Mouse (Mus musculus): ENCODE data around the gene Lhx2. TPM values are rescaled to one million over a fixed set of nuclear protein-coding genes. Genes with fewer than 3 reads are reported as not detected.

The Lhx2 gene
- polyA plus RNA-seq, 1 experiment from 2014 or later = 37.1 TPM

DNA sequence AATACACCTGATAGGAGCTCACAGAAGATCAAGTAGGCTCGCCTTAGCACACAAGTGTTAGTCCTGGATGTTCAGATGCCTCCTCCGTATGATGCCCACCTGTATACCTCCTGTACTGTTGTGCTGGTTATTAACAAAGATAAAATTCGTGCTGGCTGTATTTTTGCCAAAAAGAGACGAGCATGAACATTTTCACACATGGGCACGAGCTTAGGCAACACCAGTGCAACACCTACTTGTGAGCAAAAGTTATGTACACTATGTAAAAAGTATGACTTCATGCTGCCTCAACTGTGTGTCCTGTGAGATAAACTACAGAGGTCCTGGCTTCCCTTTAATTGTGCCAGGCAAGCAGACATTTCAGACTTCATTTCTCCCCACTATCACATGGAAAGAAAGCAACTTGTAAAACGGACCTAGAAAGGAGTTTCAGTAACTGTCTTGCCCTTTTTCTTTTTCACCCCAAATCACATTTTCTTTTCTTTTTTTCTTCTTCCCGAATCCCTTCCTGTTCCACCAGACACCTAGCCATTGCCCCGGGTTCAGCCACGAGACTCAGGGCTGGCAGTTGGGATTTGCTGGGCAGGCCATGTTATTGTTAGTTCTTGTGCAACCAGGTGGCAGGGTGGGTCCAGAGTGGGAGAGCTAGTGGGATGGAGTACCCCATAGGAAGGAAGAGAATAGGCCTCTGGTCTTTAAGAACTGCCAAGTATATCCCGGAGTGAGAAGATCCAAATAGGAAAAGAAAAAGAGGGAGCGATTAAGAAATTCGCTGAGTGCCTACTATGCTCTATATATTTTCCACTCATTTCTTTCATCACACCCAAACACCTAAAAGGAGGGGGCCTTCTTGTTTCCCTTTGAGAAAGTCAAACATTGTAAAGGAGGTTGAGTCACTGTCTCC is 10.6 kb downstream of the Lhx2 start:
- H3K4me2 ChIP-seq (ENCODE audit: low read length) = peak overlapping the region; percentile 77
- H3K4me1 ChIP-seq (ENCODE audit: control insufficient read depth, insufficient read depth, low read length) = peaks cover 21% of the 10 kb centered on the region
- H3K9me3 ChIP-seq (replicated peaks; ENCODE audit: control insufficient read depth, low read length, poor library complexity, severe bottlenecking) = no peaks in the 10 kb centered on the region
- H3K9ac ChIP-seq (ENCODE audit: low read depth, low read length) = peak overlapping the region; percentile 47; the same call in 1 of the 2 replicates
- no peaks in the 10 kb centered on the region for H3K36me3 ChIP-seq (ENCODE audit: control insufficient read depth, insufficient read depth, low read length)
- H3K4me3 ChIP-seq (ENCODE audit: low read depth, low read length) = no peak overlapping the region
- H3K27me3 ChIP-seq (ENCODE audit: control insufficient read depth, insufficient read depth, low read depth, low read length) = peaks cover 24% of the 10 kb centered on the region
- ATAC-seq = no peak
- H3K27ac ChIP-seq (ENCODE audit: low read length) = peak overlapping the region; percentile 90; the same call in 1 of the 2 replicates
- 10% methylated on average over 12 of the region's 12 CpGs for WGBS

DNA sequence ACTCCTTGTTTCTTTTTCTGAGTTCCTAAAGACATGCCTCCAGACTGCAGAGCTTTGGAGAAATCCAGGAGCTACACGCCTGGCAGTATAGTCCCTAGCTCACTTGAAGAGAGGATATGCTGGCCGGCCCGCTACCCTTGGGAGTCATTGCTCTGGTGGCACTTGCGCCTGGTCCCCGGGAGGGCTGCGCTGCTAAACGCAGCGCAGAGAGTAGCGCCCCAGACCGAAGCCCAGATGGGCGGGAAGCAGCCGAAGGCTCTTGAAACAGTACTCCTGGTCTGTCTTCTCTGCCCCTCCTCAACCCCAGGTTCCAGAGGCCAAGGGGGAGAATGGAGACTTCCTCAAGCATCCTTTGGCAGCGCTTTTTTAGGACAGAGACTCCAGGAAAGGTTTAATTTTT is 11.3 kb downstream of the Lhx2 start:
- ATAC-seq = peak; percentile 31
- H3K27ac ChIP-seq (ENCODE audit: low read length) = peak overlapping the region; percentile 90
- H3K4me3 ChIP-seq (ENCODE audit: low read depth, low read length) = peak overlapping the region; percentile 57
- WGBS = under 1% methylated on average over 13 of the region's 13 CpGs
- peak overlapping the region; percentile 47 for H3K9ac ChIP-seq (ENCODE audit: low read depth, low read length)
- H3K27me3 ChIP-seq (ENCODE audit: control insufficient read depth, insufficient read depth, low read depth, low read length) = peaks cover 17% of the 10 kb centered on the region
- peak overlapping the region; percentile 77 for H3K4me2 ChIP-seq (ENCODE audit: low read length)
- H3K36me3 ChIP-seq (ENCODE audit: control insufficient read depth, insufficient read depth, low read length) = no peaks in the 10 kb centered on the region
- H3K9me3 ChIP-seq (replicated peaks; ENCODE audit: control insufficient read depth, low read length, poor library complexity, severe bottlenecking) = no peaks in the 10 kb centered on the region
- peaks cover 16% of the 10 kb centered on the region for H3K4me1 ChIP-seq (ENCODE audit: control insufficient read depth, insufficient read depth, low read length)

DNA sequence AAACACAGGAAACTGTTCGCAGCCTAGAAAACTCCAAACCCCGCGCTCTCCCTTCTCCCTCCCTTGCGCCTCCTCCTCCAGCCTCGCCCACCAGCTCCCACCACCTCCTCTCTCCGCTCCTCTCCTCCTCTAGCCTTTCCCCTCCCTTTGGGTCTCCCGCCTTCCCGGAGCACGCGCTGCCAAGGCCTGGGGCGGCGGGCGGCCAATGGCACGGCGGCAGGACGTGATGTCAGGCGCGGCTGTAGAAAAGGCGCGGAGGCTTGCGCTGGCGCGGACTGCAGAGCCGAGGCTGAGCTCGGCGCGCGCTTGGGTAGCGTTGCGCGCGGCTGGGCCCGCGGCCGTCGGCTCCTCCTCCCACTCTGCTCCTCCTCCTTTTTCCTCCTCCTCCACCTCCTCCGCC is 11.7 kb downstream of the Lhx2 start:
- peak overlapping the region; percentile 77 for H3K4me2 ChIP-seq (ENCODE audit: low read length)
- H3K9ac ChIP-seq (ENCODE audit: low read depth, low read length) = peak overlapping the region; percentile 77
- peak; percentile 94 for ATAC-seq
- H3K27me3 ChIP-seq (ENCODE audit: control insufficient read depth, insufficient read depth, low read depth, low read length) = peaks cover 17% of the 10 kb centered on the region
- H3K36me3 ChIP-seq (ENCODE audit: control insufficient read depth, insufficient read depth, low read length) = no peaks in the 10 kb centered on the region
- no peaks in the 10 kb centered on the region for H3K9me3 ChIP-seq (replicated peaks; ENCODE audit: control insufficient read depth, low read length, poor library complexity, severe bottlenecking)
- peaks cover 15% of the 10 kb centered on the region for H3K4me1 ChIP-seq (ENCODE audit: control insufficient read depth, insufficient read depth, low read length)
- peak overlapping the region; percentile 57 for H3K4me3 ChIP-seq (ENCODE audit: low read depth, low read length)
- WGBS = 0% methylated on average over 36 of the region's 37 CpGs
- H3K27ac ChIP-seq (ENCODE audit: low read length) = peak overlapping the region; percentile 90

DNA sequence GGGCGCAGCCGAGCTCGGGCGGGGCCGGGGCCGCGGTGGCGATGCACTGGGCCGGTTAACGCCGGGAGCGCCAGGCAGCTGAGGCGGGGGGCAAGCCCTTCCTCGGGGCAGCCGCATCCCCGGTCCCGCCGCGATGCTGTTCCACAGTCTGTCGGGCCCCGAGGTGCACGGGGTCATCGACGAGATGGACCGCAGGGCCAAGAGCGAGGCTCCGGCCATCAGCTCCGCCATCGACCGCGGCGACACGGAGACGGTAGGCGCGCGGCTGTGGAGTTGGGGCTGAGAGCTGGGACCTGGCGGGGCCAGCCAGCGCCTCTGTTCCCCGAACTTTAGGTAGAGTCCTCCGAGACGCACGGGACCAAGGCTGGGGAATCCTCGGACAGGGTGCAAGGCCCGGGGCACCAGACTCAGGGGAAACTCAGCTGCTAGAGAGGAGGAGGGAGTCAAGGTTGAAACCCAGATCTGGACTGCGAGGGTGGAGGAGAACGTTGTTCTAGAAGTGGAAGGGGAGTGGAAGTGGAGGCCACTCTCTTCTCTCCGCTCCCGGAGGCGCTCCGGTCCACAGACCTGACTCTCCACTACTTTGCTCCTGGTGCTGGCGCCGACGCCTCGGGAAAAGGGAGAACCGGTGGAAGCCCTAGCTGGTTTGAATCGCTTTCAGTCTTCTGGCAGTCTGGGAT is 12.7 kb downstream of the Lhx2 start:
- peak overlapping the region; percentile 90 for H3K27ac ChIP-seq (ENCODE audit: low read length)

DNA sequence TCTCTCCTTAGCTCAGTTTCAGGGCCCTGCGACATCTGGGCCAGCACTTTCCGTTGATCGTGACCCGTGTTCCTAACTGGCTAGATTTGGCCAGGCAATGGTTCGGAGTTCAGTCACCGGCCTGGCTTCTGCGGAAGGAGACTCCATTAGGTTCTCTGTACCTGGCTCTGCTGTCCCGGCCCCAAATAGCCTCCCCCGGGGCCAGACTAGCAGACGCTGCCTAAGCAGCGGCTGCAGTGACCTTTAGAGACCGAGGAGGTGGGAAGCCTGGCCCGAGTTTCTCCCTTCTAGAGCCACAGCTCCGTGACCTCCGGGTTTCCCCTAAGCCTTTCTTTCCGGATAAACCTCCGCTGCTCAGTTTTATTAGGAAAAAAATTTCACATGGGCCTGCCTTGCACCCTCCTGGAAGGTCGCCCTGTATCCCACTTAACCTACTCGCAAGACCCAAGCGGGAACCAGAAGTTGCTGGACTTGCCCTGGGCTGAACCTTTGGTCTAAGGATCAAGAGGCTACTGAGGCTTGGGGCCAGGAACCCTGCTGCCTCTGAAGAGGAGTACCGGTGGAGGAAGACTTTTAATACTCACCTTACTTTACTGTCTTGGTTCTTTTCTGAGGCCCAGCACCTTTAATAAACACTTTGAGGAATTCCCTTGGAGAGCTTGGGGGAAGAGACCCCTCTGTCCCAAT is 13.4 kb downstream of the Lhx2 start:
- WGBS = 2% methylated on average over 21 of the region's 21 CpGs
- Histone ChIP-seq H3K27me3 (ENCODE audit: control insufficient read depth, insufficient read depth, low read depth, low read length) (peaks cover 11% of the 10 kb centered on the region), H3K27ac (ENCODE audit: low read length) (peak overlapping the region; percentile 90), H3K4me2 (ENCODE audit: low read length) (peak overlapping the region; percentile 77), H3K36me3 (ENCODE audit: control insufficient read depth, insufficient read depth, low read length) (no peaks in the 10 kb centered on the region), H3K9ac (ENCODE audit: low read depth, low read length) (peak overlapping the region; percentile 77), H3K9me3 (replicated peaks; ENCODE audit: control insufficient read depth, low read length, poor library complexity, severe bottlenecking) (no peaks in the 10 kb centered on the region), H3K4me1 (ENCODE audit: control insufficient read depth, insufficient read depth, low read length) (peaks cover 10% of the 10 kb centered on the region), H3K4me3 (ENCODE audit: low read depth, low read length) (peak overlapping the region; percentile 57)
- no peak for ATAC-seq

More for the DNA sequence above, 12.7 kb downstream of the Lhx2 start:
- WGBS = under 1% methylated on average over 56 of the region's 57 CpGs
- no peaks in the 10 kb centered on the region for H3K36me3 ChIP-seq (ENCODE audit: control insufficient read depth, insufficient read depth, low read length)
- peak overlapping the region; percentile 77 for H3K4me2 ChIP-seq (ENCODE audit: low read length)
- ATAC-seq = no peak
- peak overlapping the region; percentile 77 for H3K9ac ChIP-seq (ENCODE audit: low read depth, low read length)
- H3K4me1 ChIP-seq (ENCODE audit: control insufficient read depth, insufficient read depth, low read length) = peaks cover 15% of the 10 kb centered on the region
- H3K4me3 ChIP-seq (ENCODE audit: low read depth, low read length) = peak overlapping the region; percentile 57
- peaks cover 11% of the 10 kb centered on the region for H3K27me3 ChIP-seq (ENCODE audit: control insufficient read depth, insufficient read depth, low read depth, low read length)
- no peaks in the 10 kb centered on the region for H3K9me3 ChIP-seq (replicated peaks; ENCODE audit: control insufficient read depth, low read length, poor library complexity, severe bottlenecking)

DNA sequence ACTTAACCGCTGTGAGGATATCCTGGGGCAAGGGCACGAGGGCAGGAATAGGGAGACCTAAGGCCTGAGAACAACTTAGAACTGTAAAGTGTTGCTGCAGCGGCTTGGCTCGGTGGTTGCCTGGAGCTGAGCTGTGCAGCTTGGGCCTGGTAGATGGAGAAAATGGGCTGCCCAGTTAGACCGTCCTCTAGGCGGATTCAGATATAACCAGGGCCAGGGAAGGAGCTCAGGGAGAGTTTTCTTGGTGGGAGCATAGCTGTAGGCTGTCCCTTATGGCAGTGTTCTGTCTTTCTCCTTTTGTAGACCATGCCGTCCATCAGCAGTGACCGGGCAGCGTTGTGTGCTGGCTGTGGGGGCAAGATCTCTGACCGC is 13.9 kb downstream of the Lhx2 start:
- H3K4me2 ChIP-seq (ENCODE audit: low read length) = peak overlapping the region; percentile 77
- no peaks in the 10 kb centered on the region for H3K36me3 ChIP-seq (ENCODE audit: control insufficient read depth, insufficient read depth, low read length)
- H3K4me1 ChIP-seq (ENCODE audit: control insufficient read depth, insufficient read depth, low read length) = peaks cover 10% of the 10 kb centered on the region
- peak overlapping the region; percentile 77 for H3K9ac ChIP-seq (ENCODE audit: low read depth, low read length)
- peak overlapping the region; percentile 57 for H3K4me3 ChIP-seq (ENCODE audit: low read depth, low read length)
- 6% methylated on average over 10 of the region's 10 CpGs for WGBS
- H3K27ac ChIP-seq (ENCODE audit: low read length) = peak overlapping the region; percentile 90
- no peaks in the 10 kb centered on the region for H3K9me3 ChIP-seq (replicated peaks; ENCODE audit: control insufficient read depth, low read length, poor library complexity, severe bottlenecking)
- H3K27me3 ChIP-seq (ENCODE audit: control insufficient read depth, insufficient read depth, low read depth, low read length) = peaks cover 14% of the 10 kb centered on the region
- ATAC-seq = no peak

DNA sequence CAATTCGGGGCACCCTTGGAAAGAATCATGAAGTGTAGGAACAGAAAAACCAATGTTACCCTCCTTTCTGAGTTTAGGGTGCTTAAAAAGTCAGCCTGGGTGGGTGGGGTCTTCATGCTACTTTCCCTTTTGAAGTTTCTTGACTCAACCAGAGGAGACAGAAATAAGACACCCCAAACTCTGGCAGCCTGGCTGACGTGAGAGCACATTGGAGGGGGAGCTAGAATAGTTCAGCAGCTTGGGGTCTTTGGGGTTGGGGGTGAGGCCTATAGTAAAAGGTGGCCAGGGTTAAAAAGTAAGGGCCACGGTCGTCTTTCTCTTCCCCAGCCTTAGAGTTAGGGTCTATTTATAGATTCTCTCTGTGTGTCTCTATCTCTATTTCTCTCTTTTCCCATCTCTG is 14.6 kb downstream of the Lhx2 start:
- 20% methylated on average over 4 of the region's 4 CpGs for WGBS
- Histone ChIP-seq H3K9me3 (replicated peaks; ENCODE audit: control insufficient read depth, low read length, poor library complexity, severe bottlenecking) (no peaks in the 10 kb centered on the region), H3K4me3 (ENCODE audit: low read depth, low read length) (peak overlapping the region; percentile 57), H3K4me2 (ENCODE audit: low read length) (peak overlapping the region; percentile 77), H3K27ac (ENCODE audit: low read length) (peak overlapping the region; percentile 90), H3K9ac (ENCODE audit: low read depth, low read length) (peak overlapping the region; percentile 77), H3K36me3 (ENCODE audit: control insufficient read depth, insufficient read depth, low read length) (no peaks in the 10 kb centered on the region), H3K4me1 (ENCODE audit: control insufficient read depth, insufficient read depth, low read length) (peaks cover 5% of the 10 kb centered on the region), H3K27me3 (ENCODE audit: control insufficient read depth, insufficient read depth, low read depth, low read length) (peaks cover 15% of the 10 kb centered on the region)
- no peak for ATAC-seq

DNA sequence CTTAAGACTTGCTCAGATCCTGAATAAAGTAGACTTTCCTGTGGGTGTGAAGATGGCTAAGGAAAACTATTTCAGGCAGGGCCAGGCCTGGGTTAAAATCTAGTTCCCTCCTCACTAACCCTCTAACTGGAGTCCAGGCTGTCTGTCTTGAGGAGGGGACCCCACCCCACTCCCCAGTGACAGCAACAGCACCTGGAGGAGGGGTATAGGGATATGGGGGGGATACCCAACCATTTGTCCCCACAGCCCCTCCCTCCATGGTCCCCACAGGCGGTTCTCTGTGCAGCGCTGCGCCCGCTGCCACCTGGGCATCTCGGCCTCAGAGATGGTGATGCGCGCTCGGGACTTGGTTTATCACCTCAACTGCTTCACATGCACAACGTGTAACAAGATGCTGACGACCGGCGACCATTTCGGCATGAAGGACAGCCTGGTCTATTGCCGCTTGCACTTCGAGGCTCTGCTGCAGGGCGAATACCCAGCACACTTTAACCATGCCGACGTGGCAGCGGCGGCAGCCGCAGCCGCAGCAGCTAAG is 15.2 kb downstream of the Lhx2 start:
- WGBS = 2% methylated on average over 22 of the region's 22 CpGs
- H3K4me3 ChIP-seq (ENCODE audit: low read depth, low read length) = peak overlapping the region; percentile 57
- H3K27me3 ChIP-seq (ENCODE audit: control insufficient read depth, insufficient read depth, low read depth, low read length) = peaks cover 13% of the 10 kb centered on the region
- no peaks in the 10 kb centered on the region for H3K9me3 ChIP-seq (replicated peaks; ENCODE audit: control insufficient read depth, low read length, poor library complexity, severe bottlenecking)
- no peak for ATAC-seq
- peak overlapping the region; percentile 90 for H3K27ac ChIP-seq (ENCODE audit: low read length)
- no peaks in the 10 kb centered on the region for H3K36me3 ChIP-seq (ENCODE audit: control insufficient read depth, insufficient read depth, low read length)
- peak overlapping the region; percentile 77 for H3K4me2 ChIP-seq (ENCODE audit: low read length)
- peak overlapping the region; percentile 77 for H3K9ac ChIP-seq (ENCODE audit: low read depth, low read length)
- peaks cover 5% of the 10 kb centered on the region for H3K4me1 ChIP-seq (ENCODE audit: control insufficient read depth, insufficient read depth, low read length)
